Mouse (Mus musculus) thymus, adult 2 months (tissue): ENCODE results near the gene Phldb1.

Experiments
- CTCF ChIP-seq: fragments of 200-500 bp; IDR thresholded peaks from 2 replicates; pipeline ENCODE4 v1.5.1; 2012; ENCODE audit warnings: mild to moderate bottlenecking, control low read depth, low read length, moderate library complexity, borderline replicate concordance; ENCODE audit not compliant: control insufficient read depth, poor library complexity, insufficient read depth; ENCODE audit errors: extremely low read depth
- POLR2A ChIP-seq: fragments of 200-500 bp; IDR thresholded peaks from 2 replicates; pipeline ENCODE4 v1.6.1; 2012; ENCODE audit warnings: mild to moderate bottlenecking, low read length, control low read depth, moderate library complexity; ENCODE audit not compliant: control insufficient read depth, poor library complexity, insufficient read depth; ENCODE audit errors: extremely low read depth

- no peak for TF ChIP-seq CTCF
- TF ChIP-seq POLR2A: no peak
These were observed 2.9 kb downstream of the Phldb1 start for GRCm38 (mm10) chr9:44732130-44732549.
